Mouse (Mus musculus) ovary, postnatal 14 days (tissue): Measurements from ENCODE around the gene Pcbp2.

ENCODE experiments used
- DNase-seq: peaks from one replicate; pipeline ENCODE4 v3.0.0; 2022; ENCODE audit warnings: low spot score

Pcbp2 gene

GRCm38 (mm10) chr15:102506864-102507263, 36.5 kb downstream of the Pcbp2 start:
- DNase-seq: no peak

DNA sequence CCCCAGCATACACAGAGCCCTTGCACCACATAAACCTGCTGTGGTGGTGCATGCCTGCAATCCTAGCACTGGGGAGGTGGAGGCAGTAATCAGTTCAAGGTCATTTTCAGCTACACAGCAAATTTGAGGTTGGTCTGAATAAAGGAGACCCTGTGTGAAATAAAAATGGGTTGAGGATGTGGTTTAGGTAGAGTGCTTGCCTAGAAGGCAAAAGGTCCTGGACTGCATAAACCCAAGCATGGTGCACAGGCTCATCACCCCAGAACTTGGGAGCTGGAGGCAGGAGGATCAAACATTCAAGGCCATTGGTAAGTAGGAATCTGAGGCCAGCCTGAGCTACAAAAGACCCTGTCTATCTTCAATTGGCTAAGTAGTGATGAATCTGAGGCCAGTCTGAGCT, 37.2 kb downstream of the Pcbp2 start:
- no peak for DNase-seq

DNA sequence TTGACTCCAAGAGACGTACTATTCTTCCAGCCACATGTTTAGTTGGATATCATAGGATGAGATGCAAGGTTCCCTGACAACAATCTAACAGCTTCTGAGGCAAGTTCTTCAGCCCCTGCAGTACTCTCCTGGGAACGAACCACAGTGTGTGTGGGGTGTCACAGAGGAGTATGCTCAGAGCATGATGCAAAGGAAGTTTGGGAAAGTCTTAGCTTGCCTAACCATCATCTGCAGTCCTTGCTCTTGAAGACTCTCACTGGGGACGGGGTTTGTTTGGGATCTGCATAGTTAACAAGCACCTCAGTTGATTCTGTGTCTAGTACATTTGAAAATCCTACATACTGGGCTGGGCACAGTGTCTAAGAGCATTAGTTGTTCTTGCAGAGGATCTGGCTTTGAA, 38.0 kb downstream of the Pcbp2 start:
- DNase-seq: no peak

DNA sequence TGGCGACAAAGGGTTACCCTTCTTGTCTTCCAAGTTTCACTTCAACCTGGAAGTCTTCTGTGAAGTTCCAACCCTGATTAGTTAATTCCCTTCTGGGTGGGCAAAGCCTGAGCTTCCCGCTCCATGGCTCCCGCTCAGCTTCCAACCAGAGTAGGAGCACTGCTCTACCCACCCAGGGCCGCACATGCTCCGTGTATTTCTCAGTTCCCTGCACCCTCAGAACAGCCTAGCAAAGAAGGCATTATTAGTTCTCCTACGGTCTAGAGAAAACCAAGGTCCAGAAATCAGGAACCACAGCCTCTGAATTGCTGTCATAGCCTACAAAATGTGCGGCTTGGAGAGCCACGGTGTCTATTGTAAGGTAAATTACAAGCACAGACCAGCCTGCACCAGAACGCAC, 39.8 kb downstream of the Pcbp2 start:
- DNase-seq: no peak

- DNase-seq: peak; percentile 84
Measured at GRCm38 (mm10) chr15:102510590-102511284, 40.4 kb downstream of the Pcbp2 start.

- DNase-seq: no peak
Measured at GRCm38 (mm10) chr15:102511285-102511833, 41.0 kb downstream of the Pcbp2 start.

- no peak for DNase-seq
Measured at GRCm38 (mm10) chr15:102512010-102512409, 41.7 kb downstream of the Pcbp2 start.

GRCm38 (mm10) chr15:102512471-102512870, 42.1 kb downstream of the Pcbp2 start:
- no peak for DNase-seq

GRCm38 (mm10) chr15:102513004-102513403, 42.7 kb downstream of the Pcbp2 start:
- no peak for DNase-seq

- DNase-seq: no peak
Measured at GRCm38 (mm10) chr15:102515261-102515660, 44.9 kb downstream of the Pcbp2 start.

DNA sequence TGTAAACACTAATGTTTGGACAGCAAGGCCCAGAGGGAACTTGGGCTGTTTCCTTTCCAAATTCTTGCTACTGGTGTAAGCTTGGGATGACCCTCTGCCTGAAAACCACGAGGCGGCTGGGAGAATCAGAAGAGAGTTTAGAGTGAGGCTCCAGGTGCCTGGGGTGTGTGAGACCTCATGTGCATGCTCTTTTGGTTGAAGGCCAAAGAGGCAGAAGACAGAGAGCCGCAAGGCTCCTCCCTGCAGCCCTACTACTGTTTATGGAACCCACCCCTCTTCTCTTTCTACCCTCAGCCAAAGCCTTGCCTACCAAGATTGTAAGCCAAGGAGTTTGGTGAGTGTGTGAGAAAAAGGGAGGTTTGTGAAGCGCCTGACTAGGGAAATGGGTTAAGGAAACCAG, 45.5 kb downstream of the Pcbp2 start:
- DNase-seq: no peak

DNA sequence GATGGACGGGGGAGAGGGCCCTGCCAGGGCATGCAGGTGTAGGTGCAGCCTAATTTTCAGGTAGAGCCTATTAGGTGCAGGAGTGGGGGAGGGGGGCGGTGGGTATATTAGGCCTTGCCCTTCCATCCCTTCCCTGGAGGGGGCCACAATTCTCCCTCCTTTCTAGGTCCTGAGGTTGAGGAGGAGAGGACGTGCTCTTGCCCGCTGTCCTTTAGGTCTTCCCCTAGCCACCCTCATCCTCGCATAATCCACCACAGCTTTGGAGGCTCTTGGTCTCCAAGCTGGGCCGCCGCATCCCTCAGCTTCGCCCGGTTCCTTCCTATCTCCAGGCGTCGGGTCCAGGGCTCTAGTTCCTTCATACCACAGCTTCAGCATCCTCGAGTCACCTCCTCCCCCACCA, 46.0 kb downstream of the Pcbp2 start:
- DNase-seq: no peak

DNA sequence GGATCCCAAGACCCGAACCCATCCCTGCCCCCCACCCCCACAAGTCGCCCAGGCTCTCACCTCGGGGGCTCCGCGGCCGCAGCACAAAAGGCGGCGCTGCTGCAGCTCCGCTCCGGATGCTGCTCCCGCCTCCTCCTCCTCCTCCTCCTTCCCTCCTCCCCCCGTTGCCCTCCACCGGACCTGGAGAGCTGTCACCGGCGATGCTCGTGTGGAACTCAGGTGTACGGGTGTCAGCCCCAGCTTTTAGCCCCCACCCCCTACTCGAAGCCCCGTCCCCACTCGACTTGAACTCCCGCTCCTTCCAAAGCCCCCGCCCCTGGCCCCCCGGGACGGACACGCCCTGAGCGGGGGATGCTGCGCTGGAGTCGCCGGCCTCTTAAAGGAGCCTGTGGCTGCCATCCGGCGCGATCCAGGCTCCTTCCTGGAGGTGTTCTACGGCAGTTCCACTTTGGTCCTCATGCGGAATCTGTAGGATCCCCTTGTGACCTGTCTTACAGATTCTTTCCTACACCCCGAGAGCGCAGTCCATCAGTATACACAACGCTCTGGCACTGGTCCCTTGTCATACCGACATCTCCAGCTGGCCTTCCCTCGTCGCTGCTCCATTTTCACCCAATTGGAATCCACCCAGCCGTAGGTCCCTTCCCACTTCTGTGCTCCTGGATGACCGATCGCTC, 46.5 kb downstream of the Pcbp2 start, which contains the start of gene Map3k12:
Gene Map3k12 (minus strand): TSS at position 337 of the 677 bp plus-strand sequence.
- peak; percentile 64 for DNase-seq

DNA sequence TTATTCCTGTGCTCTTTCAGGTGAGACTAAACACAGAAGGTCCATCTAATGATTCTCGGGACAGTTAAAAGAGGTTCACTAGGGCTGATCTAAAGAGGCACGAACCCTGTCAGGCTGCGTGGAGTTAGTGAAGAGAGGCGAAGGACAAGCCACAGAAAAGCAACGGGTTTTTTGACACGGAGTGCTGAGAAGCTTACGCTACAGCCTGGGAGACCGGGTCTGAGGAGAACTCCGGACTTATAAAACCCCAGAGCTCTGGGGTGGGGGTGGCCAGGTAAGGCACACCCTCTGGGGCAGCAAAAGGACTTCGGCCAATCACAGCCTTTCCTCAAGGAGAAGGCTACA, 47.3 kb downstream of the Pcbp2 start:
- no peak for DNase-seq

GRCm38 (mm10) chr15:102517976-102518858, 47.9 kb downstream of the Pcbp2 start, which contains the start of gene Tarbp2:
Gene Tarbp2, plus strand, starts transcription at chr15:102518192.
- DNase-seq: peak; percentile 97

DNA sequence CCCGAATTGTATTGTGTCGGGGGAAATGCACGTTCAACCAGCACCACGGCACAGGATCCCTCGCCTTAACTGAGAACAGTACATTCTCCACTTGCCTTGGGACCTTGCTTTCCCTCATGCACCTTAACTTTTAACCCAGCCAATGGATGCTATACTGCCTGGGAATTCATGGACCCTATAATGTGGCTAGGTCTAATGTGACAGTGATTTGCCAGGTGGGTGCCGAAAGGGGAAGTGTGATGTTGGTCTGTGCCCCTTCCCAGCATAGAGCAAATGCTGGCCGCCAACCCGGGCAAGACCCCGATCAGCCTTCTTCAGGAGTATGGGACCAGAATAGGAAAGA, 48.5 kb downstream of the Pcbp2 start:
- no peak for DNase-seq

DNA sequence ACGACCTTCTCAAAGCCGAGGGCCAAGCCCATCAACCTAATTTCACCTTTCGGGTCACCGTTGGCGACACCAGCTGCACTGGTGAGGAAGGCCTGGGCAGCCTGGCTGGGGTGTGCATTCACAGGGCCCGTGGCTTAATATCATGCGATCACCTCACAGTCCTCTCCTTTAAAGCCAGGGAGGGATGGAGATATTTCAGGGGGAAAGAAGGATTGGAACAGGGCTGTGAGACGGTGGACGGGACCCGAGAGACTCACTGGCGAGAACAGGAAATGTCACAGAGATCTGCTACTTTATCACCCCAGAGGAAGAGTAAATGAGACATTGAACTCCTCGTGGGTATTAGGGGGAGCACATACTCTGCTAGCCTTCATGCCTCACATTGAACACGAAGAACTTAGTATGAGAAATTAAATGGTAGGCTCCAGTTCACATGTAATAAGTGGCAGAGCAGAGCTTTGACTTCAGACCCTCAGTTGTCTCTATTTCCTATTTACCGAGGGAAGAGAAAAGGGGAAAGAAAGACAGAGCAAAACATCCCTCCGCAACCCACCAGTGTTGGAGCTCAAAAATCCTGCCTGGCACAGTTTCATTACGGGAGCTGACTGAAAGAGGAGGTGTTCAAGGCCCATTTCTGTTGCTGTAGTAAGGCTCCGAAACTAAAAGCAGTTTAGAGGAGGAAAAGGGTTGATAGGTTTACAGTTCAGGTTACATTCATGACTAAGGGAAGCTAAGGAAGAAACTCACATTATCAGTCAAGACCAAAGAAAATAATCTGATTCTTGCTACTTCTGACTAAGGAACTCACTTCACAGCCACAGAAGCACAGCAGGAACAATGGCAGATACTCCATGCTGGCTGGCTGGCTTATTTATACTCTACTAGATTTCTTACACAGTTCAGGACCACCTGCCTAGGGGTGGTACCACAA, 49.1 kb downstream of the Pcbp2 start:
- DNase-seq: no peak

GRCm38 (mm10) chr15:102520416-102520815, 50.1 kb downstream of the Pcbp2 start:
- DNase-seq: no peak

- DNase-seq: no peak
Measured at GRCm38 (mm10) chr15:102521480-102521879, 51.1 kb downstream of the Pcbp2 start.

DNA sequence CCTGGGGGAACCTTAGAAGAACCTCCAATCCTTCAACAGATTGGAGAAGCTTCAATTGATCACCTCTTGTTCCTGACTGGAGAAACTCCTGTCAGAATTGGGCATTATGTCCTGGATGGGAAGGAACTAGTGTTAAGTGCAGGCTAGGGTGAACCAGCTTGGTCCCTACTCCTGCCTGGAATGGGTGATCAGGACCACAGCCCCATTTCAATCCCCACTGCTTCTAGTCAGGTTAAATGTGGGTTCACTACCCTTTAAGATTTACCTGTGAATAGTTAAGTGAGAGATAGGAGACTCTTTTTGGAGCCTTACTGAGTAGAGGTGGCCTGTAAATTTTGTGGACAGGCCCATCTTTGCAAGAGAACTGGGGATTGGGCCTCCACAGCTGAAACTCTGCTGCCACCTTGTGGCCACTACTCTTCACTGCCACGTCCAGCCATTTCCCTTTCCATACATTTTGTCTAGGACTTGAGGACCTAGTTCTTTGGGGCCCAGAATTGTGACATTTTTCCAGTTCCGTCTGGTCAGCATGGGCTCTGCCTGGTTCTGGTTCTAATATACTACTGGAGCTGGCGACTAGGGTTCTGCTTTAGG, 54.6 kb downstream of the Pcbp2 start, which contains the start of gene Npff:
Gene Npff (minus strand): TSS at position 51 of the 594 bp plus-strand sequence.
- peak; percentile 69 for DNase-seq
